Comparison of ENCODE assay signal across 10 mouse cellular contexts in the genomic region with DNA sequence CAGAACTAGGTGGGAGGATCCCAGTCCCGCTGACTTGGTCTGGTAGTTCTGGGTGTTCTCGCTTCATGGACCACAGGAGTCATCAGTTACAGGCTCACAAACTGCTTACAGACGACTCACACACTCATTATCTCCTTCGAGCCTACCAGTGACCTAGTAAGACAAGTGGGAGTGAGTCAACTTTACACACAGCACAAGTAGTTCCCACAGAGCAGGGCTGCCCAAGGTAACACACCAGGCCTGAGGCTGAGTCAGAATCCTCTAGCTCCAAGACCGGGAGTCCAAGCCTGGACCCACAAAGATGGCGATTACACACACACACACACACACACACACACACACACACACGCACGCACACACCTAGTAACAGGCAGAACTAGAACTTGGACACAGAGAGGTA. TPM values are rescaled to one million over a fixed set of nuclear protein-coding genes. Genes with fewer than 3 reads are reported as not detected.
DNase-seq lines count a peak whose midpoint lies in the region; ATAC-seq and TF ChIP-seq lines count a peak whose summit lies in the region.
"Had no signal": no experiment of that assay in that cellular context is flagged by ENCODE, and none has a peak within 500 bp of the region (broad histone marks: within the 10 kb centered on the region; RNA-seq: fewer than 3 reads in every experiment).

No protein-coding gene starts in this region.

- no peak overlapping the region for H3K27ac ChIP-seq in heart, embryonic 13.5 days (replicated peaks)
- no peak overlapping the region for H3K27ac ChIP-seq in heart, adult 2 months
- H3K27ac ChIP-seq in hindbrain, embryonic 11.5 days (ENCODE audit: low read depth, low read length), result no peak overlapping the region
- no peak overlapping the region for H3K27ac ChIP-seq in midbrain, embryonic 12.5 days (replicated peaks)
- H3K27ac ChIP-seq: left cerebral cortex, adult 2 months had no signal

- H3K4me3 ChIP-seq in heart, embryonic 13.5 days, result peak overlapping the region; percentile 80
- H3K4me3 ChIP-seq in heart, adult 2 months, result no peak overlapping the region
- peak overlapping the region; percentile 72; the same call in 1 of the 2 replicates for H3K4me3 ChIP-seq in hindbrain, embryonic 11.5 days (ENCODE audit: low read depth, low read length)
- H3K4me3 ChIP-seq in midbrain, embryonic 12.5 days, result peak overlapping the region; percentile 75

- no peak for ATAC-seq in heart, embryonic 13.5 days (ENCODE audit: extremely low read depth, insufficient number of reproducible peaks, low FRiP score, low TSS enrichment)
- no peak for ATAC-seq in hindbrain, embryonic 11.5 days (ENCODE audit: low FRiP score)
- no peak for ATAC-seq in midbrain, embryonic 12.5 days (ENCODE audit: low FRiP score, low read depth)

- TF ChIP-seq EP300 in heart, adult 2 months (IDR thresholded peaks at IDR 0.05; ENCODE audit: insufficient read depth, low read depth, low read length), result no peak

- H3K79me2 ChIP-seq in heart, adult 2 months (replicated peaks; ENCODE audit: control insufficient read depth, insufficient read depth, low read length), result no peaks in the 10 kb centered on the region

- H3K27me3 ChIP-seq in heart, embryonic 13.5 days (replicated peaks), result no peaks in the 10 kb centered on the region
- H3K27me3 ChIP-seq in heart, adult 2 months (ENCODE audit: control insufficient read depth, insufficient read depth, low read length), result no peaks in the 10 kb centered on the region
- H3K27me3 ChIP-seq in hindbrain, embryonic 11.5 days (ENCODE audit: control insufficient read depth, insufficient read depth, low read length), result no peaks in the 10 kb centered on the region
- no peaks in the 10 kb centered on the region for H3K27me3 ChIP-seq in midbrain, embryonic 12.5 days

- H3K4me2 ChIP-seq in heart, embryonic 13.5 days, result peak overlapping the region; percentile 95
- peak overlapping the region; percentile 87; the same call in 1 of the 2 replicates for H3K4me2 ChIP-seq in hindbrain, embryonic 11.5 days (replicated peaks; ENCODE audit: low read depth, low read length)
- H3K4me2 ChIP-seq in midbrain, embryonic 12.5 days (replicated peaks), result peak overlapping the region; percentile 92

- H3K9me3 ChIP-seq in heart, embryonic 13.5 days, result no peaks in the 10 kb centered on the region
- no peaks in the 10 kb centered on the region for H3K9me3 ChIP-seq in hindbrain, embryonic 11.5 days (ENCODE audit: control insufficient read depth, low read length)
- H3K9me3 ChIP-seq in midbrain, embryonic 12.5 days, result no peaks in the 10 kb centered on the region

- 75% methylated on average over 8 of the region's 8 CpGs for WGBS in heart, embryonic 13.5 days
- 78% methylated on average over 8 of the region's 8 CpGs for WGBS in heart, adult 2 months
- 88% methylated on average over 8 of the region's 8 CpGs for WGBS in hindbrain, embryonic 11.5 days
- 90% methylated on average over 8 of the region's 8 CpGs for WGBS in midbrain, embryonic 12.5 days

- intact Hi-C loops in heart, adult 2 months (cut with DNase I), result no loop called here

- peaks cover 20% of the 10 kb centered on the region for H3K4me1 ChIP-seq in heart, embryonic 13.5 days
- peaks cover 3% of the 10 kb centered on the region for H3K4me1 ChIP-seq in heart, adult 2 months (ENCODE audit: control insufficient read depth, insufficient read depth, low read length)
- no peaks in the 10 kb centered on the region for H3K4me1 ChIP-seq in hindbrain, embryonic 11.5 days (replicated peaks; ENCODE audit: control insufficient read depth, insufficient read depth, low read length)
- H3K4me1 ChIP-seq in midbrain, embryonic 12.5 days, result peaks cover 25% of the 10 kb centered on the region

- H3K36me3 ChIP-seq in heart, embryonic 13.5 days, result peaks cover 37% of the 10 kb centered on the region
- H3K36me3 ChIP-seq in heart, adult 2 months (ENCODE audit: control insufficient read depth, insufficient read depth, low read length), result no peaks in the 10 kb centered on the region
- H3K36me3 ChIP-seq in hindbrain, embryonic 11.5 days (ENCODE audit: control insufficient read depth, insufficient read depth, low read length), result 0 out of 2 replicates have a peak, but pooled peaks cover 3% of the 10 kb centered on the region
- peaks cover 20% of the 10 kb centered on the region for H3K36me3 ChIP-seq in midbrain, embryonic 12.5 days

- no peak for TF ChIP-seq POLR2A in heart, adult 2 months (IDR thresholded peaks at IDR 0.05; ENCODE audit: insufficient read depth, low read depth, low read length)

- DNase-seq in heart, adult 2 months, result no peak
- DNase-seq in adrenal gland, postnatal 10 days, result peak; percentile 34
- no peak for DNase-seq in hindbrain, embryonic 11.5 days (ENCODE audit: low spot score)
- no peak for DNase-seq in layer of hippocampus, adult 18-20 months (ENCODE audit: low spot score in 2 of 2)
- no peak for DNase-seq in urinary bladder, adult 18-20 months (ENCODE audit: low spot score in 2 of 2)
- no peak for DNase-seq in cerebellum, adult 11 months

- TF ChIP-seq CTCF in heart, adult 2 months (IDR thresholded peaks at IDR 0.05), result no peak

- peak overlapping the region; percentile 89 for H3K9ac ChIP-seq in heart, embryonic 13.5 days
- no peak overlapping the region for H3K9ac ChIP-seq in heart, adult 2 months (ENCODE audit: low read depth, low read length)
- H3K9ac ChIP-seq in hindbrain, embryonic 11.5 days (ENCODE audit: low read depth, low read length), result no peak overlapping the region
- peak overlapping the region; percentile 87 for H3K9ac ChIP-seq in midbrain, embryonic 12.5 days (replicated peaks)

RNA-seq across cellular contexts. Expression of gene Zfp13, which starts 14.5 kb away (rescaled TPM):
- 9.2 and 9.3 TPM in 2 replicates for polyA plus RNA-seq in heart, embryonic 13.5 days (2015; fragmentation: Nextera tagmentation; extraction: Ambion mirVana)
- total RNA-seq in heart, adult 2 months (2021), result 1 to 10 TPM; 2.2 to 2.8 TPM
- 3.2 and 3.6 TPM in 2 replicates for polyA plus RNA-seq in heart, adult 2 months (2012; rRNA removed)
- 10 to 100 TPM; 10.6 to 12.5 TPM for total RNA-seq in adrenal gland, postnatal 10 days (2021)
- 16.5 and 16.7 TPM in 2 replicates for polyA plus RNA-seq in hindbrain, embryonic 11.5 days (2014; fragmentation: Nextera tagmentation; extraction: Ambion mirVana)
- polyA plus RNA-seq in midbrain, embryonic 12.5 days (2016; fragmentation: Nextera tagmentation; extraction: Ambion mirVana), result 24.1 and 25.9 TPM in 2 replicates
- 10 to 100 TPM; 28.0 to 29.6 TPM for total RNA-seq in layer of hippocampus, adult 18-20 months (2021)

RNA-seq across cellular contexts. Expression of gene Zscan10, which starts 15.9 kb away (rescaled TPM):
- not detected in 2 replicates for polyA plus RNA-seq in heart, embryonic 13.5 days (2015; fragmentation: Nextera tagmentation; extraction: Ambion mirVana)
- not detected for total RNA-seq in heart, adult 2 months (2021)
- polyA plus RNA-seq in heart, adult 2 months (2012; rRNA removed), result not detected in 2 replicates
- not detected for total RNA-seq in adrenal gland, postnatal 10 days (2021)
- polyA plus RNA-seq in hindbrain, embryonic 11.5 days (2014; fragmentation: Nextera tagmentation; extraction: Ambion mirVana), result 0.32 and 0.34 TPM in 2 replicates
- polyA plus RNA-seq in midbrain, embryonic 12.5 days (2016; fragmentation: Nextera tagmentation; extraction: Ambion mirVana), result 0.16 TPM in 1 of 2 replicates, not detected in the other
- total RNA-seq in layer of hippocampus, adult 18-20 months (2021), result not detected
- total RNA-seq: gastrocnemius, adult 18-20 months; left cerebral cortex, adult 2 months had no signal

RNA-seq across cellular contexts. Expression of gene Zfp213, which starts 20.7 kb away (rescaled TPM):
- 12.7 and 13.3 TPM in 2 replicates for polyA plus RNA-seq in heart, embryonic 13.5 days (2015; fragmentation: Nextera tagmentation; extraction: Ambion mirVana)
- 1 to 10 TPM; 5.5 to 6.2 TPM for total RNA-seq in heart, adult 2 months (2021)
- 8.7 and 9.8 TPM in 2 replicates for polyA plus RNA-seq in heart, adult 2 months (2012; rRNA removed)
- 1 to 10 TPM; 7.9 to 8.0 TPM for total RNA-seq in adrenal gland, postnatal 10 days (2021)
- polyA plus RNA-seq in hindbrain, embryonic 11.5 days (2014; fragmentation: Nextera tagmentation; extraction: Ambion mirVana), result 16.1 and 17.4 TPM in 2 replicates
- polyA plus RNA-seq in midbrain, embryonic 12.5 days (2016; fragmentation: Nextera tagmentation; extraction: Ambion mirVana), result 21.8 and 22.4 TPM in 2 replicates
- 1 to 10 TPM; 7.9 to 8.0 TPM for total RNA-seq in layer of hippocampus, adult 18-20 months (2021)

Comparison
In these comparisons a context has a peak if more than half of its experiments do, and no peak if none do; other contexts are left out.
1. H3K9ac ChIP-seq: peak in heart, embryonic 13.5 days (single experiment) and midbrain, embryonic 12.5 days (single experiment); none in heart, adult 2 months (single experiment) and hindbrain, embryonic 11.5 days (single experiment).
2. Peak in every context shown above with its lines, with median percentiles within 50 percentile points of each other: H3K4me2 ChIP-seq.